Mouse (Mus musculus): ENCODE measurements around the gene Dock10.
"Not testable (repeated sequence)": the region's sequence is repeated elsewhere in the genome, so short reads cannot be mapped to it uniquely, and the experiment has no call there.

Dock10 gene

DNA sequence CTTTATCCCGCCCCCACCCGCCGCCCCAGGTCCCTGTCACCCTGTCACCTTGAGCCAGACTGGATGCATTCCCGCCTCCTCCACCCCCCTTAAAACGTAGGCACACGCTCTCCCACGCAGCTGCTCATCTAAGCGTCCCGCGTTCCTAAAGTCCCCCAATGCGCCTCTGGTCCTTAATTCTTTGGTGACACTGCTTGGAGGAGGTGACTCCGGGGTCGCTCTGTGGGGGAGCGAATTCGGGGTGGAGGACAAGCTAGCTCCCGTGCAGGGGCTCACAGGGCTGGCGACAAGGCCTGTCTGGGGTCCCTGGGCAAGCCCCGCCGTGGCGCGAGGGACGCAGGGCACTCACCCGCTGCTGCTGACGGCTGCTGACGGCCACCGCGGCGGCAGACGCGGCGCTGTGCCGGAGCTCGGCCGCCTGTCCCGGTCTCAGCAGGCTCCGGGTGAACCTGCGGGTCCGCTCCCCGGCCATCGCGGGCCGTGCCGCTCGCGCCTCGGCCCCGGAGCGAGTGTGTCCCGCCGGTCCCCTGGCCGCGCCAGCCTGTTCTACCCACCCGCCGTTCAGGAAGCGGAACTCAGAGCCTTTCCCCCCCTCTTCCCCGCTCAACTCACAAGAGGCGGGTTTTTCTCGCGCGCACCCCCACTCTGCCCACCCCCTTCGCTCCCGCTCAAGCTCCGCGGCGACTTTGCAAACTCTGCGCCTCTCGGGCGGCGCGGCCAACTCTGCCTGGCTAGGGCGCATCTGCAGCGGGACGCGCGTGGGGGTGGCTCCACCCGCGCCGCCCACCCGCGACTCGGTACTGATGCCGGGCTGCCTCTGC is at the start of gene Dock10:
Dock10 (minus strand) TSS at position 551 of the 821 bp plus-strand sequence.
- peak; percentile 10 for DNase-seq

DNA sequence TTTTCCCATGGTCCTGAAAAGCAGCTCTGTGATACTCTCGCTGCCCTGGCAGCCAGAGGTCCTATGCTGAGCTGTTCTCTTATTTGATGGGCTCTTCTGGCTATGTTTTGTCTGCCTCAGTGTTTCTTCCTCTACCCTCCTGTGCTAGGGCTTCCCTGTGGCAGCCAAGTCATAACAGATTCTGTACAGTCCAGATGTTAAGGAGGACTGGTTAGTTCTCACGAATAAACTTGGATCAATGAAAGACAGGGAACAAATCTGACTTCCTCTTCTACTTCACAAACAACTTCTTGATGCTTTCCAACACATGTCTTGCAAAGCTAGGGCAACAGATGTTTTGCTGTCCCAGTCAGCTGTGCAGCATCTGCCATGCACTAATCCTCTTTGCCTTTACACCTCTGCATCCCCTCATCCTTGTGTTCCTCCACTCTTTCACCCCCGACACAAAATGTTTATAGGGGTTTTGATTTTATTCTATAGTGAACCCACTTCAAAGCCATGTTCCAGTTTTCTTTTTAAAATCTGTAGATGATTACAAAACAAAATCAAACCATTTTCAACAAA is 48.6 kb upstream of the Dock10 start:
- DNase-seq, result no peak

DNA sequence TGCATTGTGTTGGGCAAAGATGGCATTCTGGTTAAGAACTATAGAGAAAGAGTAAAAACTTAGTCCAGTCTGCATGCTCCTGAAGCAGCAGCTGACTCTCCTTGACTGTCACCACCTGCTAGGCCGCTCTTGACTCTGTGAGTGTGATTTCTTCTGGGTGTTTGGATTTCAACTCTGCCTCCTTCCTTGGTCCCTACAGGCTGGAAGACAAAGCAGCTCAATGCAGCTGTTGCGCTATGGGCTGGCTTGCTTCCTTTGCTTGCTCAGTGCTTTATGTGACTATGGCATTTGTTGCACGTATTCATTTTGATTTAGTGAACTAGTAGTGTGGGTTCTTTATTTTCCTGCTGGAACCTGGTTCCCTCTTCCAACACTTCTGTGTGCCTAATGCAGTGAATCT is 43.7 kb upstream of the Dock10 start:
- DNase-seq, result no peak

DNA sequence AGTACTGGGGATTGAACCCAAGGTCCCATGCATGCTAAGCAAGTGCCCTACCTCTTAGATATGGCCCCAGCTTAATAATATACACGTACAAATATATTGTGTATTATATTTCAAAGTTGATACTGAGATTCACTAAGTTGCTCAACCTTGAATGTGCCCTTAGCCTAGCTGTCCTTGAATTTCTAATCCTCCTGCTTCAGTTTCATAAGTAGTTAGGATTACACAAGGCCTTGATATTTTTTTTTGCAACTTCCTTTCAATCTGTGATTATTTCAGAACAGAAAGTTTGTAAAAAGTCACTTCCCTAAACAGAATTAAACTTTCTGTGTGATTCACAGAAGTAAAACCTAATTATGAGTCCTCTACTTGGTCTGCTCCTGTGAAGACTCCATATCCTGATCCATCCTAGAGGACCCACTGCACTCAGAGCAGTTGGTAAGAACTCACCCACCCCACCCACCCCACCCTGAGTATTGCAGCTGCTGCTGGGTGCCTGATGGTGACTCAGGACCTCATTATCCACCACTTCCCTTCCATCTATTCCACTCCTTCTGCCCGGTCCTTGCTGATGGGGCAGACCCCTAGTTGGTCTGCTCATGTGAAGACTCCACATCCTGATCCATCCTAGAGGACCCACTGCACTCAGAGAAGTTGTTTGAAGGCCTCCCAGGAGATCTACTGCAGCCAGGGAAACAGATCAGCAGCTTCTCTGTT is 26.9 kb upstream of the Dock10 start:
- DNase-seq, result no peak

DNA sequence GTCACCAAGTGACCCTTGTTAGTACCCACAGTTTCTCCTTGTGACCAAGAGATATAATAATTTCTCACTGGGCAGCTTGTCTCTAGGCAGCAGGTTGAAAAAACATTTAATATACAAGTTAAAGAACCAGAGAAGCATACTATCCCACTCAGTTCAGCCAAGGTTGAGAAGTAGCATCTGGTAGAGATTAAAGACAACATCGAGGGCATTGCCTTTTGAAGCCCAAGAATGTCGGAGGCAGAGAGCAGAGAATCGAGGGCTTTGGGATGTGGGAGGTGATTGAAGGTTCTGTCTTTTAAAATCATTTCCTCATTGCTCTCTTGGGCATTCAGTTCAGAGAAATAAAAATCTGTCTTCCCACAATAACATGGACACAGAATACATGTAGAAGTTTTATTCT is 25.8 kb upstream of the Dock10 start:
- no peak for DNase-seq

DNA sequence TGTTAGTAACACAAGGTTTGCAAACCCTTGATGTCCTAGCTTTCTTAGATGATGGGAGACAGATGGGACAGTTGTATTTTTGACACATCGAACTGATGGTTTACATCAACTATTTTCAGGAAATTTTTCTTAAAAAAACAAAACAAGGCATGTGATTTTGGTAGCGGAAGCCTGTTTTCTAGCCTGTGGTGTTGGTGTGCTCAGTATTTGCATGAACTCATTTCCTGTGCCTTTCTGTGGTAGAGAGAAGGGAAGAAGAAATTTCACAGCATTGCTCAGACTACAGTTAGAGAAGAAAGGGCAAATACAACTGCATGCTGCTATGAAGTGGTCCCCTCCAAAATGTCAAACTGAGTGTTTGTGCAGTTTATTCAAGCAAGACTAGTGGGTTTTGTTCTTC is 7.2 kb upstream of the Dock10 start:
- no peak for DNase-seq

DNA sequence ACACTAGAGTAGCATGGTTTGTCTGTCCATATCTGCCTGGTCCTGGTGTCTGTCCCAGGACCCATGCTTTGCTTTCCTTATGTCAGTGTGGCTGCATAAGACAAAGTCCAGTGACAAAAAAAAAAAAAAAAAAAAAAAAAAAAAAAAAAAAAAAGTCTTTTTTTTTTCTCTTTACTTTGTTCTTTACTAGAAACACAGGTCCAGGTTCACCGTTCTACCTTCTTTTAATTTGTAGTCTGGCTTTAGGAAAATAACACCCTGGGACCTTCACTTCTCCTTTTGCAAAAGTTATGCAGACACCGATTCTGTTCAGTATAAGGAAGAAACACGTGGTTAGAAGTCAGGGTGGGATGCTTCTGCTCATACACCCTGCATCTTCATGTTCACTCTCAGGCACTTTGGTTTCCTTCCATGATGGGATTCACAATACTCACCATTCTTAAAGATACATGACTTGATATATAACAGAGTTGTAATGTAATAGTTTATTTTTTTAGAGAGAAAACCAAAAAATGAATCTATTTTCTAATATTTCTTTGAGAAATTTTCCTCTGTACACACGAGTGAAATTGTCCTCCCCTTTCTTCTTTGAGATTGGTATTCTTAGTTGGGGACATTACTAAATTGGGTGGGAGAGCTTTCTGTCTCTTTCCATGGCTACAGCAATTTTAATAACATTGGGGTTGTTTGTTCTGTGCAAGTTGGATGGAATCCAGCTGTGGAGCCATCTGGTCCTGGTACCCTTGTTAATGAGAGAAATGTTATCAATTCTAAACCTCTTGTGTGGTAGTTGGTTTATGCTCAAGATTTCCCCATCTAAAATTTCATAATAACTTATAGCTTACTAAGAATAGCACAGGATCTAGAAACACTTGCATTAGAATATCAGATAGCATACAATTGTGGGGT is 5.0 kb upstream of the Dock10 start:
- no peak for DNase-seq

DNA sequence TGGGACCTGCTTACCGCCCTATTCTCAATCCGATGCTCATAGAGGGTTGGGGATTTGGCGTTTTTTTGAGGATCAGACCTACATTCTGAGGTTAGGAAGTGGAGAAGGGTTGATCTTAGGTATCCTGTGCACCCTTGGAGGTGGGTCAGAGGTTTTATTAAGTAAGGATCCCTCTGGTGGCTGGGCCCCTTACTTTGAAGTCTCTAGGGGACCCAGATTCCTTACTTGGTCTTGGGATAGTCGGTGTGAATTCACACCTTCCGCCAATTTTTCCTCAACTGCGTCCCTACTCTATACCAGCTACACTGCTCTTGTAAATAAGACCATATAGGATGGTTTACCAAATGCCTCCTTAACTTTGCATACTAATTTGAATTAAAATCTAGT is 464 bp upstream of the Dock10 start:
- no peak for DNase-seq

DNA sequence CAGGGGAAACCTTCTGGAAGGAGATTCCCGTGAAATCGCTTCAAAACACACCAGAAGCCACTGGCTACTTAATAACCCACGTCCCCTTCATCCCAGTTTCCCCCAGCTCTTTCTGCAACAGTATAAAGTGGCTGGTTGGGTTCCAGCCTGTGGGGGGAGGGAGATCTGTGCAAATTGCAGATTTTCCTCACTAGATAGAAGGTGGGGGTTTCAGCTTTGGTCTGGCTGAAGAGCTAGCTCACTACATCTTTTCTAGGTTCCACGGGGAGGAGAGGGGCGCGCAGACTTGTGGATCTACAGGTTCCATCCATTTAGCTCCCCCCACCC is 714 bp downstream of the Dock10 start:
- no peak for DNase-seq

DNA sequence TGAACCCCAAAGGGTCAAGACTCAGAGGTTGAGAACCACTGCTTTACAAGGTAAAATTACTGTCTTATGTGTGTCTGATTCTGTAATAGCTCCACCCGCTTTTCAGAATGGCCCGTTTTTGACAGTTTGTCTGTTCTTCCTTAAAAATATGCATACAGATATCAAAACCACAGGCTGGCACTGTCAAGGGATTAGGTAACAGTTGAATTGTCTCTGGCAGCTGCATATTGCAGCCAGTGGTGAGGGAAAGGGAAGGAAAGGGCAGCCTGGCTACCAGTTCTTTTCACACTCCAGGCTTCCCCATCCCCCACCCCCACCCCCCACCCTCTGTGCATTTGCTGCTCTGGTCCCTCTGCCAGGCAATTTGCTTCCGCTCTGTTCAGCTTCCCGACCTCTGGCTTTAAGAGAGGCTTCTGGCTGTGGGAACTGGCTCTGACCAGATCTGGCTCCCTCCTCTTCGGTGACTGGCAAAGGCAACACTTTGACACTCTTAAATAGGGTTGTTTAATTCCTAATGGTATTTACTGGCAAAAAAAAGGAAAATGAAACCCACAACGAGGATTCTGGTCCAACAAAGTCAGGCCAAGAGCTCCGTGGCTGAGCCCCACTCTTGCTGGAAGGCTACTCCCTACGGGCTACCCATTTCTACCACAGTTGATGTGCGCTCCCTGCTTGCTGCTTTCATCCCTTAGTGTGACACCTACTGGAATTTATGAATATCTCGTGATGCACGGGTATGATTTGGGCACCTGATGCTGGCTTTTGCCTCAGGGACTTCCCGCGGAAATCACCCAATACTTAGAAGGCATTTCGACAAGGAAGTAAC is 1.3 kb downstream of the Dock10 start:
- no peak for DNase-seq

DNA sequence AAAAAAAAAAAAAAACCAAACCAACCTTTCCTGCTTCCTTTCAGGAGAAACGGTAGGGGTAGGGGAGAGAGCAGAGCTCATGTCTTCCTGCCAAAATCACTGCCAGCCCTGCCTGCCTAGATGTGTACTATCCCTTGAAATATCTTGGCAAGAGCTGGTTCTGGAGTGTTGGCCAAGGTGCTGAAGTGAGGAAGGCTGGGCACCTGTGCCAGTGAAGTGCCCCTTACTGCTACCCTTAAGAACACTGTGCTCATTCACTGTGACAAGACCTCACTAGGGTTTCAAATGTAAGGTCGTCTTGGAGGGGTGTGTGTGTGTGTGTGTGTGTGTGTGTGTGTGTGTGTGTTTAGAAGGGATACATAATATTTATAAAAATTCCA is 2.3 kb downstream of the Dock10 start:
- no peak for DNase-seq

DNA sequence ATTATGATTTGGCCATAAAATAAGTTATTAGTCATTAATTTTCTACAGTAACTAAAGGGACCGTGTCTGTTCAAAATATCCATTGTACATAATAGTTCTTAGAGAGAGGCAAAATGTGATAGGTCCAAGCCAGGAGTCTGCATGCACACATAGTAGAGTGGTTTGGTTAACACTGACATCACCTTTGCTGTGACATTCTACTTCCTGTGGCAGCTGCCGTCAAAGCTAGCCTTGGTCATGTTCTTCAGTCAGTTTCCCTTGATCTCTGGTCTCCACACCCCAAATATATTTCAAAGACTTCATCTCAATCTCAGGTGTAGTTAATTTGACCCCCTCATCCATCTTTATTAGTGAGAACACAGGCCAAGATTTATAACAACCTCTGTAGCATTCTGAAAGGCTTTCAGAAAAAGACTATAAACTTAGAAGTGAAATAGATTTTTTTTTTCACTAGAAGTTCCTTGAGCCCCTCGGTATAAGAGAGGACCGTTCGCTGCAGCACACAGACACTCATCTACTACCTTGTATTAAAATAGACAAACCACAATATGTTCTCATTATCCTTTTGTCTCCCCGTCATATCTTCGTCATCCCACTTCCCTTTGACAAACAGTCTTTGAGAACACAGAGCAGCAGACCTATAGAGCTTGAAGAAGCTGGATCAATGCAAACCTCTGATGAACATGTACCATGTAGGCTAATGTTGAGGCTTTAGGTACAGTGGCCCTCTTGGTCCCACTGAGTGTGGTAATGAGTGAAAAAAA is 2.8 kb downstream of the Dock10 start:
- DNase-seq, result no peak

DNA sequence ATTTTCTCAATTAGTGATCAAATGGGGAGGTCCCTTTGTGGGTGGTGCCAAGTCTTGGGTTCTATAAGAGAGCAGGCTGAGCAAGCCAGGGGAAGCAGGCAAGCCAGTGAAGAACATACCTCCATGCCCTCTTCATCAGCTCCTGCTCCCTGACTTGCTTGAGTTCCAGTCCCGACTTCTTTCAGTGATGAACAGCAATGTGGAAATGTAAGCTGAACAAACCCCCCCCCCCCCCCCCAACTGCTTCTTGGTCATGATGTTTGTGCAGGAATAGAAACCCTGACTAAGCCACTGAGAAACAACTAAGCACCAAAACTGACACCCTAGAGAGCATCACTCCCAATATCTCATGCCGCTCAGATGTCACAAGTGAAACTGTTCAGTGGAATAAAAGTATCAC is 9.2 kb downstream of the Dock10 start:
- not testable (repeated sequence) for DNase-seq

DNA sequence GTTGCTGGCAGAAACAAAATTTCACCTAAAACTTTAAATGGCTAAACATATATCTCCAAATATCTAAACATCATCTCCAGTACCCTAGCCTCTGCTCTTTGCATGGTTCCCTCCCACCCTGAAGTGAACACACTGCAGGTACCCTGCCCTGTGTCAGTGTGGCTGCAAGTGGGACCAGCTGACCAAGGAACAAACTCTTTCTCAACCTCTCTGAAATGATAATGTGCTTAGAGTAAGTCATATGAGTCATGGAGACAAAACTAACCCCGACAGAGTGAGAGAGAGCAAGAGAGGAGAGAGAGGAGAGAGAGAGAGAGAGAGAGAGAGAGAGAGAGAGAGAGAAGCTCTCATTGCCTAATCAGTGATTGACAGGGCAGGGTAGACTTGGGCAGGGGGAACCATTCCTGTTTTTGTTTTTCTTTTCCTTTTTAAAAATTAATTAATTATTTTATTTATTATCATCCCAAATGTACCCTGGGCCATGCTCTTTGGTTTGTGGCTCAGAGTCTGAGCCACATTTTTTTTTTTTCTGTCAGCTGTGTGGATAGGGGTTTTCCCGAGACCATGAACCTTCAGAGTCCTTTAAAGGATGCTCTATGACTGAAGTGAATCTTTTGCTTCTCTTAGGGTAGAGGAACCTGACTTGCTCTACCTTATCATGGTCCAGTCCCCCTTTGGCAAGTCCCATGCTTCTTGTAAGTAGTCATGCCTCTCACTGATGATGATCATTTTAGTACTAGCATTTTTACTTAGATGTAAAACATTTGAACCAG is 11.4 kb downstream of the Dock10 start:
- DNase-seq, result no peak

DNA sequence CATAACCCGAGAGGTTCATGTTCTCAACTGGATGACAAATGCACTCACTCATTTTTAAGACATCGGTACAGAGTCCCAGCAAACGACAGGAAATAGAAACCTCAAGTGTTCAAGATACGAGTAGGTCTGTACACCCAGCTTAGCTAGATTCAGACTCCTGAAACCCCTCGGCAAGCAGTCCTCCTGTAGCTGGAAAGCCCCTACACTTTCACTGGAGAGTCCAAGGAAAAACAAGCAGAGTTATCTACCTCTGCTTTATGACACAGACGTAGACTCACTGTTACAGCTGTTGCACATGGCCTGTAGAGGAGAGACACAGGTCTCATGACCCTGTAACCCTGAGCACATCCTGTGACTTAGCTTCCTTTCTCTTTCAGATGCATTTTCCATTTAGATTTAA is 12.1 kb downstream of the Dock10 start:
- DNase-seq, result no peak

DNA sequence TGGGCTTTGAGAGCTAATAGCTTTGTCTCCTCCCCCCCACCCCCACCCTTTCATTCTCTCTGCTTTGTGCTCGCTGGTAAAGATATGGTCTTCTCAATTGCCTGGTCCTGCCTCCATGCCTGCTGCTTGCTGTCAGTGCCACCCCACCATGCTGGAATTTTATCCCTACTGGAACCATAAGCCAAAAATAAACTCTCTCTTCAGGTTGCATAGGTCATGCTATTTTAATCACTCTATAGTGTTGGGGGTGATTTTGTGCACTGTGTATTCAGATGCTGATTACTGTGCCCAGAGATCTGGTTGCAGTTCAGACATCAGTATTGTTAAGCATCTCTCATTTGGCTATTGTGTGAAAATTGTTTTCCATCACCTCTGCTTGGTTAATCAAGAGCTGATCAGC is 18.9 kb downstream of the Dock10 start:
- DNase-seq, result no peak

DNA sequence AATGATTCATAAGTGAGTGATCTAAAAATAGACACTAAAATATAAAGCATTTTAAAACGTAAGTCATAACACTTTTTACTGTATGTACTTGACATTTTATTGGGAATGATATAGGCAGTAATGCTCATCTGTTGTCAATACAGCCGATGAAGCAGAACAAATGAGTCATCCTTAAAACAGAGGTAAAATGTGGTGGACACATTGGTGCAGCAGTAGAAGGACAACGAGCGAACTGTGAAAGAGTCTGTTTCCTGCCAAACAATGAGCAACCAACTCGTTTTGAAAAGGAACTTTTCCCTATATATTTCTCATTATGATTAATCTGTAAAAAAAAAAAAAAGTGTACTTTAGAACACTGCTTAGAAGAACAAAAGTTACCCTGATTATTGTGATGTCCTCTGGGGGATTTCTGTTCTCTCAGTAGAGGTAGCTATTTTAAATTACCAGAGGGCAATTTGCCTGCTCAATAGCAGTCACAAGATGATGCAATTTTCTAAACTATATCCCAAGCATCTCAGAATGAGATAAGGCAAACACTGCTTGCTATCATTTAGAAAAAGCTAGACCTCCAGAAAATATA is 20.4 kb downstream of the Dock10 start:
- DNase-seq, result no peak

DNA sequence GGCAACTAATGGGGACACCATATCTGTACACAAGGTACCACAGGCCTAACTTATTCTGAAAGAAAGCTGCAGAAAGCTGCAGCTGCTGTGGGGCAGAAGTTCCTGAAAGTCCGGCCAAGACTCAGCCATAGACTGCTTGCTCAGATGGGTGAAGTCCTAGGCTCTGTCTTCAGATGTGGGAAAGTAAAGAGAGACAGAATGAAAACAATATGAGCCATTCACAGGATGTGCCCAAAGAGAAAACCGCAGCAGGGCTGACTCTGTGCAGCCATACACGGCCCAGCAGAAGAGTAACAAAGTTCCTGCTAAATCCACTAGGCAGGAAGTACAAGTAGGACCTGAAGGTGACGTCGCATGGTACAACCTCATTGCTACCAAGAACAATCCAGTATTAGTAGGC is 27.7 kb downstream of the Dock10 start:
- no peak for DNase-seq

DNA sequence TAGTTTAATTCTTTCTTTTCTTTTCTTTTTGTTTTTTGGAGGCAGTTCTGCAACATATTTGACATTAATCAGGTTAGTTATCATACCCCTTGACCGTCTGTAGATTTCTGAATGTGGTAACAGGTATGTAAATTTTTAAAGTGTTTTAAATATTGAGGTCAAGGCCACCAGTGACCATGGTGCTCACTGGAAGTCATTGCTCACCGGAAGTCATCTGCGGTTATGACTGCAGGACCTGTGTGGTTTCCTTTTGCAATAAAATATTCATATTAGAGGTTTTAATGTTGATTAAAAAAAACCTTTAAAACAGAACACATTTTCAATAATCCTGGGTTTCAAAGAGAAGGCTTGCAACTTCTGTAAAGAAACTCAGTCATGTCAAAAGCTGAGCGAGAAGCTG is 28.2 kb downstream of the Dock10 start:
- no peak for DNase-seq

DNA sequence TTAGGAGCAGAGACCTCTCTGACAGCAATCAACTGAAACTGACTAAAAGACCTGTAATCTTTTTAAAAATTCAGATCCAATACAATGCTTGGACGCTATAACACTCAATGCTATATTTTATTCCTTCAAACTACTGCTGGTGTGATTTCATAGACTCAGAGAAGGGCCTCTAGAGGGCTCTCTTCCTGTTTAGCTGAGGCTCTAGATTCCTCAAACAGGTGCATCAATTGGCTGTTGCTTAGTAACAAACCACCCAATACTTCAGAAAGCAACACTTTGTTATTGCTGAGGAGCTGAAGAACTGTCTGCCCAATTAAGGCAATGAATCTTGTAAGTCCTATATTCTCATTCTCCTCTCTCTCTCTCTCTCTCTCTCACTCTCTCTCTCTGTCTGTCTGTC is 30.1 kb downstream of the Dock10 start:
- DNase-seq, result no peak
